Mouse (Mus musculus): ENCODE data around the gene Strbp. TPM values are rescaled to one million over a fixed set of nuclear protein-coding genes. Genes with fewer than 3 reads are reported as not detected.
A peak's percentile ranks its signal among the peaks of the same experiment; 100 is the strongest.
"Not testable (repeated sequence)": the region's sequence is repeated elsewhere in the genome, so short reads cannot be mapped to it uniquely, and the experiment has no call there.

Strbp gene
- polyA plus RNA-seq, 1 experiment: 49.5 TPM

GRCm38 (mm10) chr2:37516030-37516710 lies 187.5 kb downstream of the Strbp start, which contains the start of gene Gpr21:
TSS of gene Gpr21 (plus strand) at chr2:37516332.
- Histone ChIP-seq H3K4me3 (replicated peaks; ENCODE audit: insufficient read depth, low read depth, low read length) (no peak within 1 kb of the TSS), H3K27me3 (ENCODE audit: control insufficient read depth, insufficient read depth, low read length) (no peaks in the 10 kb centered on the region; the same call in 1 of the 2 replicates), H3K27ac (ENCODE audit: insufficient read depth, low read length) (peak within 1 kb of the TSS; percentile 40; the same call in 1 of the 2 replicates), H3K4me1 (ENCODE audit: control insufficient read depth, insufficient read depth, low read length) (peaks cover 15% of the 10 kb centered on the region)
- no peak for TF ChIP-seq CTCF (IDR thresholded peaks at IDR 0.05; ENCODE audit: borderline replicate concordance, insufficient read depth, low read depth, low read length)
- TF ChIP-seq POLR2A (IDR thresholded peaks at IDR 0.05; ENCODE audit: borderline replicate concordance, insufficient read depth, low read length): no peak
- DNase-seq: peak in 1 of 2 experiments; percentile 8
- 60% methylated on average over 11 of the region's 11 CpGs for WGBS

GRCm38 (mm10) chr2:37511134-37511901 lies 192.3 kb downstream of the Strbp start:
- Histone ChIP-seq H3K4me3 (replicated peaks; ENCODE audit: insufficient read depth, low read depth, low read length) (no peak overlapping the region), H3K27ac (ENCODE audit: insufficient read depth, low read length) (no peak overlapping the region), H3K4me1 (ENCODE audit: control insufficient read depth, insufficient read depth, low read length) (peaks cover under 1% of the 10 kb centered on the region; the same call in 1 of the 2 replicates), H3K27me3 (ENCODE audit: control insufficient read depth, insufficient read depth, low read length) (no peaks in the 10 kb centered on the region; the same call in 1 of the 2 replicates)
- DNase-seq: no peak
- WGBS: 96% methylated on average over 4 of the region's 4 CpGs
- TF ChIP-seq CTCF (IDR thresholded peaks at IDR 0.05; ENCODE audit: borderline replicate concordance, insufficient read depth, low read depth, low read length): no peak
- no peak for TF ChIP-seq POLR2A (IDR thresholded peaks at IDR 0.05; ENCODE audit: borderline replicate concordance, insufficient read depth, low read length)

GRCm38 (mm10) chr2:37505856-37506255 lies 197.8 kb downstream of the Strbp start:
- DNase-seq; H3K4me3 ChIP-seq (replicated peaks; ENCODE audit: insufficient read depth, low read depth, low read length); H3K27me3 ChIP-seq (ENCODE audit: control insufficient read depth, insufficient read depth, low read length); H3K4me1 ChIP-seq (ENCODE audit: control insufficient read depth, insufficient read depth, low read length); H3K27ac ChIP-seq (ENCODE audit: insufficient read depth, low read length): not testable (repeated sequence)
- 88% methylated on average over 2 of the region's 2 CpGs for WGBS

GRCm38 (mm10) chr2:37497321-37497720 lies 206.3 kb downstream of the Strbp start:
- Histone ChIP-seq H3K27me3 (ENCODE audit: control insufficient read depth, insufficient read depth, low read length) (no peaks in the 10 kb centered on the region), H3K4me1 (ENCODE audit: control insufficient read depth, insufficient read depth, low read length) (no peaks in the 10 kb centered on the region), H3K4me3 (replicated peaks; ENCODE audit: insufficient read depth, low read depth, low read length) (no peak overlapping the region), H3K27ac (ENCODE audit: insufficient read depth, low read length) (no peak overlapping the region)
- TF ChIP-seq CTCF (IDR thresholded peaks at IDR 0.05; ENCODE audit: borderline replicate concordance, insufficient read depth, low read depth, low read length): no peak
- TF ChIP-seq POLR2A (IDR thresholded peaks at IDR 0.05; ENCODE audit: borderline replicate concordance, insufficient read depth, low read length): no peak
- WGBS: 97% methylated on average over 4 of the region's 4 CpGs
- DNase-seq: no peak

- H3K4me3 ChIP-seq (replicated peaks; ENCODE audit: insufficient read depth, low read depth, low read length): no peak overlapping the region
- no peak for DNase-seq
- no peaks in the 10 kb centered on the region for H3K4me1 ChIP-seq (ENCODE audit: control insufficient read depth, insufficient read depth, low read length)
- H3K27ac ChIP-seq (ENCODE audit: insufficient read depth, low read length): no peak overlapping the region
- no peaks in the 10 kb centered on the region for H3K27me3 ChIP-seq (ENCODE audit: control insufficient read depth, insufficient read depth, low read length)
- 98% methylated on average over 2 of the region's 2 CpGs for WGBS
- TF ChIP-seq CTCF (IDR thresholded peaks at IDR 0.05; ENCODE audit: borderline replicate concordance, insufficient read depth, low read depth, low read length) (no peak), POLR2A (IDR thresholded peaks at IDR 0.05; ENCODE audit: borderline replicate concordance, insufficient read depth, low read length) (no peak)
These were observed 214.7 kb downstream of the Strbp start for GRCm38 (mm10) chr2:37488956-37489355.

- TF ChIP-seq POLR2A (IDR thresholded peaks at IDR 0.05; ENCODE audit: borderline replicate concordance, insufficient read depth, low read length): no peak
- TF ChIP-seq CTCF (IDR thresholded peaks at IDR 0.05; ENCODE audit: borderline replicate concordance, insufficient read depth, low read depth, low read length): no peak
- no peak for DNase-seq
These were observed 217.3 kb downstream of the Strbp start for GRCm38 (mm10) chr2:37486408-37486807.

GRCm38 (mm10) chr2:37485370-37485769 lies 218.3 kb downstream of the Strbp start:
- no peak overlapping the region for H3K27ac ChIP-seq (ENCODE audit: insufficient read depth, low read length)
- no peaks in the 10 kb centered on the region for H3K27me3 ChIP-seq (ENCODE audit: control insufficient read depth, insufficient read depth, low read length)
- WGBS: 89% methylated on average over 1 of the region's 1 CpGs
- H3K4me3 ChIP-seq (replicated peaks; ENCODE audit: insufficient read depth, low read depth, low read length): no peak overlapping the region
- TF ChIP-seq CTCF (IDR thresholded peaks at IDR 0.05; ENCODE audit: borderline replicate concordance, insufficient read depth, low read depth, low read length) (no peak), POLR2A (IDR thresholded peaks at IDR 0.05; ENCODE audit: borderline replicate concordance, insufficient read depth, low read length) (no peak)
- no peaks in the 10 kb centered on the region for H3K4me1 ChIP-seq (ENCODE audit: control insufficient read depth, insufficient read depth, low read length)
- peak in 1 of 2 experiments; percentile 29 for DNase-seq

More at GRCm38 (mm10) chr2:37486408-37486807, 217.3 kb downstream of the Strbp start:
- H3K4me3 ChIP-seq (replicated peaks; ENCODE audit: insufficient read depth, low read depth, low read length): no peak overlapping the region
- H3K27me3 ChIP-seq (ENCODE audit: control insufficient read depth, insufficient read depth, low read length): no peaks in the 10 kb centered on the region
- no peaks in the 10 kb centered on the region for H3K4me1 ChIP-seq (ENCODE audit: control insufficient read depth, insufficient read depth, low read length)
- no peak overlapping the region for H3K27ac ChIP-seq (ENCODE audit: insufficient read depth, low read length)

- Histone ChIP-seq H3K4me1 (ENCODE audit: control insufficient read depth, insufficient read depth, low read length) (no peaks in the 10 kb centered on the region), H3K27me3 (ENCODE audit: control insufficient read depth, insufficient read depth, low read length) (no peaks in the 10 kb centered on the region), H3K4me3 (replicated peaks; ENCODE audit: insufficient read depth, low read depth, low read length) (no peak overlapping the region), H3K27ac (ENCODE audit: insufficient read depth, low read length) (no peak overlapping the region)
- 89% methylated on average over 2 of the region's 2 CpGs for WGBS
- no peak for DNase-seq
- no peak for TF ChIP-seq POLR2A (IDR thresholded peaks at IDR 0.05; ENCODE audit: borderline replicate concordance, insufficient read depth, low read length)
- no peak for TF ChIP-seq CTCF (IDR thresholded peaks at IDR 0.05; ENCODE audit: borderline replicate concordance, insufficient read depth, low read depth, low read length)
These were observed 219.5 kb downstream of the Strbp start for GRCm38 (mm10) chr2:37484165-37484564.

Measured in cerebellum, adult 2 months (tissue).